Comparison of ENCODE assay signal across 13 mouse cellular contexts in genomic region chr12:84202561-84202960, GRCm38 (mm10). TPM values are rescaled to one million over a fixed set of nuclear protein-coding genes. Genes with fewer than 3 reads are reported as not detected.
A peak's percentile ranks its signal among the peaks of the same experiment; 100 is the strongest.
DNase-seq lines count a peak whose midpoint lies in the region; ATAC-seq and TF ChIP-seq lines count a peak whose summit lies in the region.
"Had no signal": no experiment of that assay in that cellular context is flagged by ENCODE, and none has a peak within 500 bp of the region (broad histone marks: within the 10 kb centered on the region; RNA-seq: fewer than 3 reads in every experiment).

No protein-coding gene starts in this region.

- no peak overlapping the region for H3K4me3 ChIP-seq in kidney, postnatal 0 days (replicated peaks; ENCODE audit: low read depth, low read length)
- no peak overlapping the region for H3K4me3 ChIP-seq in kidney, adult 2 months (ENCODE audit: insufficient read depth, low read depth, low read length)
- H3K4me3 ChIP-seq in ES-E14 (ENCODE audit: insufficient read depth in 1 of 2, low read depth in 1 of 2, low read length in 2 of 2, poor library complexity in 1 of 2, severe bottlenecking in 1 of 2) = peak overlapping the region; percentile 9; a peak in 2 of 4 replicates
- H3K4me3 ChIP-seq: embryonic facial prominence, embryonic 12.5 days had no signal

- no peaks in the 10 kb centered on the region for H3K27me3 ChIP-seq in kidney, postnatal 0 days (ENCODE audit: insufficient read depth, low read length)
- H3K27me3 ChIP-seq in kidney, adult 2 months (replicated peaks; ENCODE audit: control insufficient read depth, insufficient read depth, low read length) = no peaks in the 10 kb centered on the region
- H3K27me3 ChIP-seq: embryonic facial prominence, embryonic 12.5 days; Patski had no signal

- H3K9me3 ChIP-seq in kidney, postnatal 0 days (replicated peaks; ENCODE audit: low read length) = no peaks in the 10 kb centered on the region
- H3K9me3 ChIP-seq in ES-E14 (ENCODE audit: control insufficient read depth, insufficient read depth, low read depth, low read length) = no peaks in the 10 kb centered on the region
- H3K9me3 ChIP-seq: embryonic facial prominence, embryonic 12.5 days had no signal

- TF ChIP-seq POLR2A in kidney, adult 2 months (IDR thresholded peaks at IDR 0.05; ENCODE audit: low read depth, low read length) = no peak

- no peak for ATAC-seq in kidney, postnatal 0 days (replicated peaks; ENCODE audit: low FRiP score, low read depth)
- ATAC-seq in inflammation-experienced regulatory T-cells, adult 6 months = peak; percentile 6
- ATAC-seq in neutrophil, adult 5-6 weeks (ENCODE audit: extremely low read depth, insufficient number of reproducible peaks, low FRiP score, poor library complexity, severe bottlenecking) = peak; percentile 53; the same call in 1 of the 2 replicates
- ATAC-seq: Patski had no signal

- 80% methylated on average over 10 of the region's 10 CpGs for WGBS in kidney, postnatal 0 days
- WGBS in kidney, adult 2 months = 74% methylated on average over 10 of the region's 10 CpGs

- peaks cover 30% of the 10 kb centered on the region for H3K4me1 ChIP-seq in kidney, postnatal 0 days (replicated peaks; ENCODE audit: insufficient read depth, low read length)
- H3K4me1 ChIP-seq in kidney, adult 2 months (ENCODE audit: control insufficient read depth, insufficient read depth, low read length) = peaks cover 46% of the 10 kb centered on the region
- peaks cover 33 to 59% of the 10 kb centered on the region in 2 experiments for H3K4me1 ChIP-seq in ES-E14 (ENCODE audit: control insufficient read depth in 2 of 2, insufficient read depth in 2 of 2, low read length in 2 of 2, poor library complexity in 1 of 2)

- DNase-seq in kidney, postnatal 0 days (ENCODE audit: low spot score) = no peak
- DNase-seq in kidney, adult 2 months = no peak
- no peak for DNase-seq in ES-E14 (ENCODE audit: low read depth, low spot score)
- no peak for DNase-seq in embryo, embryonic 10 days (ENCODE audit: low spot score)
- DNase-seq in cerebellum, adult 9-11 months = no peak
- no peak for DNase-seq in cerebellum, adult 8-10 months
- DNase-seq: heart, postnatal 14 days; kidney, postnatal 10 days; thymus, postnatal 4 days had no signal

- no peak for TF ChIP-seq CTCF in kidney, postnatal 0 days (IDR thresholded peaks at IDR 0.05; ENCODE audit: low read depth)
- no peak for TF ChIP-seq CTCF in kidney, adult 2 months (conservative IDR thresholded peaks at IDR 0.05; ENCODE audit: insufficient read depth, insufficient read length, low read depth, low read length)

- no peaks in the 10 kb centered on the region for H3K36me3 ChIP-seq in kidney, postnatal 0 days (ENCODE audit: insufficient read depth, low read length)
- H3K36me3 ChIP-seq in kidney, adult 2 months (ENCODE audit: control insufficient read depth, insufficient read depth, low read length) = no peaks in the 10 kb centered on the region
- H3K36me3 ChIP-seq in ES-E14 (ENCODE audit: control insufficient read depth, insufficient read depth, low read length, poor library complexity, severe bottlenecking) = no peaks in the 10 kb centered on the region; the same call in 1 of the 2 replicates
- H3K36me3 ChIP-seq: embryonic facial prominence, embryonic 12.5 days had no signal

- no peak overlapping the region for H3K9ac ChIP-seq in kidney, postnatal 0 days (ENCODE audit: low read depth, low read length)
- peak overlapping the region; percentile 20; the same call in 1 of the 2 replicates for H3K9ac ChIP-seq in ES-E14 (ENCODE audit: insufficient read depth, low read depth, low read length, poor library complexity, severe bottlenecking)
- H3K9ac ChIP-seq: embryonic facial prominence, embryonic 12.5 days had no signal

- 0 out of 2 replicates have a peak overlapping the region, but pooled peaks have one; percentile 13 for H3K27ac ChIP-seq in kidney, postnatal 0 days
- no peak overlapping the region for H3K27ac ChIP-seq in kidney, adult 2 months (ENCODE audit: insufficient read depth, low read depth, low read length)
- H3K27ac ChIP-seq in ES-E14 (ENCODE audit: insufficient read depth, low read depth, low read length, poor library complexity, severe bottlenecking) = peak overlapping the region; percentile 62
- H3K27ac ChIP-seq: embryonic facial prominence, embryonic 12.5 days had no signal

- in situ Hi-C loops in ES-E14 (cut with MboI; ENCODE audit: low sequenced_read_pairs in 2 of 2, unreplicated experiment in 2 of 2) = no loop called here

- no peak overlapping the region for H3K4me2 ChIP-seq in kidney, postnatal 0 days (ENCODE audit: low read length)
- H3K4me2 ChIP-seq: embryonic facial prominence, embryonic 12.5 days had no signal

TF ChIP-seq in ES-E14, 5 proteins besides CTCF, POLR2A, EP300 and RAD21:
- TF ChIP-seq CHD2 (IDR thresholded peaks at IDR 0.05; ENCODE audit: low read depth, low read length) = no peak
- no peak for TF ChIP-seq ZNF384 (IDR thresholded peaks at IDR 0.05; ENCODE audit: low read depth, low read length)
- no peak for TF ChIP-seq HCFC1 (IDR thresholded peaks at IDR 0.05; ENCODE audit: borderline replicate concordance, insufficient read depth, low read length)
- no peak for TF ChIP-seq MAFK (IDR thresholded peaks at IDR 0.05; ENCODE audit: insufficient read depth, low read depth, low read length)
- no peak for TF ChIP-seq ZC3H11A (IDR thresholded peaks at IDR 0.05; ENCODE audit: borderline replicate concordance, low read depth, low read length)

RNA-seq across cellular contexts. Expression of gene Elmsan1, which starts 16.1 kb away (rescaled TPM):
- polyA plus RNA-seq in kidney, postnatal 0 days (2015; fragmentation: Nextera tagmentation; extraction: Ambion mirVana) = 4.8 and 5.8 TPM in 2 replicates
- polyA plus RNA-seq in kidney, adult 2 months (2012; rRNA removed) = 6.7 and 7.4 TPM in 2 replicates
- total RNA-seq in ES-E14 (2012; rRNA removed) = 9.6 and 19.3 TPM in 2 replicates
- polyA plus RNA-seq in inflammation-experienced regulatory T-cells, adult 6 months (2017; shearing (Covaris generic)) = 1 to 10 TPM; 3.9 to 9.5 (median 7.2) TPM
- total RNA-seq in neutrophil, adult 5-6 weeks (2017) = 79.1 and 84.4 TPM in 2 replicates

RNA-seq across cellular contexts. Expression of gene Pnma1, which starts 54.3 kb away (rescaled TPM):
- polyA plus RNA-seq in kidney, postnatal 0 days (2015; fragmentation: Nextera tagmentation; extraction: Ambion mirVana) = 0.33 and 0.50 TPM in 2 replicates
- polyA plus RNA-seq in kidney, adult 2 months (2012; rRNA removed) = 0.05 TPM in 1 of 2 replicates, not detected in the other
- 0.80 and 1.5 TPM in 2 replicates for total RNA-seq in ES-E14 (2012; rRNA removed)
- polyA plus RNA-seq in inflammation-experienced regulatory T-cells, adult 6 months (2017; shearing (Covaris generic)) = under 1 TPM in 2 of 3 experiments, not detected in 1; 0.40 to 0.44 TPM
- 6.6 and 8.0 TPM in 2 replicates for total RNA-seq in neutrophil, adult 5-6 weeks (2017)

Comparison
In these comparisons a context has a peak if more than half of its experiments do, and no peak if none do; other contexts are left out.
1. H3K4me3 ChIP-seq: peak in ES-E14 (2 of 2); none in kidney, postnatal 0 days (single experiment) and kidney, adult 2 months (single experiment).